Mouse (Mus musculus) liver, embryonic 12.5 days (tissue): ENCODE measurements around the gene Rftn2. TPM values are rescaled to one million over a fixed set of nuclear protein-coding genes. Genes with fewer than 3 reads are reported as not detected.
"Not testable (repeated sequence)": the region's sequence is repeated elsewhere in the genome, so short reads cannot be mapped to it uniquely, and the experiment has no call there.

Source experiments
- ATAC-seq: fragments of 200-750 bp; cut with Nextera tagmentation; 2 replicates; pipeline ENCODE4 v1.8.0; 2017; ENCODE audit warnings: moderate number of reproducible peaks, mild to moderate bottlenecking, moderate library complexity
- H3K27ac ChIP-seq: fragments of 300-500 bp; sonication (generic); 2 replicates; pipeline ENCODE4 v1.5.1; 2016; ENCODE audit warnings: mild to moderate bottlenecking
- H3K27me3 ChIP-seq: fragments of 300-500 bp; sonication (generic); replicated peaks from 2 replicates; pipeline ENCODE4 v1.6.1; 2016; ENCODE audit warnings: mild to moderate bottlenecking, moderate library complexity
- H3K36me3 ChIP-seq: fragments of 300-500 bp; sonication (generic); 2 replicates; pipeline ENCODE4 v1.6.1; 2016; ENCODE audit warnings: mild to moderate bottlenecking, moderate library complexity
- H3K4me1 ChIP-seq: fragments of 300-500 bp; sonication (generic); 2 replicates; pipeline ENCODE4 v1.6.1; 2016
- H3K4me2 ChIP-seq: fragments of 300-500 bp; sonication (generic); 2 replicates; pipeline ENCODE4 v1.6.1; 2016; ENCODE audit warnings: mild to moderate bottlenecking, moderate library complexity
- H3K4me3 ChIP-seq: fragments of 300-500 bp; sonication (generic); 2 replicates; pipeline ENCODE4 v1.5.1; 2016; ENCODE audit warnings: mild to moderate bottlenecking, moderate library complexity
- H3K9ac ChIP-seq: fragments of 300-500 bp; sonication (generic); 2 replicates; pipeline ENCODE4 v1.6.1; 2016; ENCODE audit warnings: mild to moderate bottlenecking, moderate library complexity
- H3K9me3 ChIP-seq: fragments of 300-500 bp; sonication (generic); replicated peaks from 2 replicates; pipeline ENCODE4 v1.6.1; 2016; ENCODE audit warnings: mild to moderate bottlenecking, moderate library complexity
- WGBS: fragments of 180-500 bp; shearing (Covaris S2); methylation state at CpG from one replicate; pipeline ENCODE4 v1.1.7; 2016; ENCODE audit not compliant: insufficient replicate concordance; 5-methylcytosine and 5-hydroxymethylcytosine counted together
- polyA plus RNA-seq: library from polyadenylated mRNA; unstranded; fragments of >200 nt; fragmentation: Nextera tagmentation; extraction: Ambion mirVana; gene quantifications from 2 replicates; pipeline ENCODE4 v1.2.1, GENCODE M21; 2016

Gene Rftn2
- polyA plus RNA-seq, 1 experiment from 2014 or later: 1.2 TPM

DNA sequence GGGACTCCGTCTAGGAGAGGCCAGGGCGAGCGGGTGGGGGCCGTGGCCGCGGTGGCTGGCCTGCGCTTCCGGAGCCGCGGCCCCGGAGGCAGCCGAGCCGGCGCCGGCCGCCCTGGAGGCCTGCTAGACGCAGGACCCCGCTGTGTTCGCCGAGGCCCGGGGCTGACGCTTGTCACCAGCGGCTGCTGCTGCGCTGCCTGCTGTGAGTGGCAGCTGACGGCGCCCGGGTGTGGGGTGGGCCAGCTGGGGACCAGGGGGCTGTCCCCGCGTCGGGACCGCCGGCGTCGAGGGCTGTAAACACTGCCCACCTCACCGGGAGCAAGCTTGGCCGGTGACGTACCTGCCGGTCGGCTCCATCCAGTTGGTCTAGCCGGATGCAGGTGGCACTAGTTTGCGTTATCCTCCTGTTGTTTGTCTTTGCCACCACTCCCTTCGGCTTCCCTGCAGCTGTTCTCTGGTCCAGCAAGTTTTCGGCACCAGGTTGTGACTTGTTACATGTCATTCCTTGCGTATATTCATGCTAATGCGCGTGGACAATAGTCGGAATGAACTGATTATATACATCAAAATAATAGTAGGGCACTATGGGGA is 95.1 kb downstream of the Rftn2 start:
- Histone ChIP-seq H3K4me3 (peak overlapping the region; percentile 100), H3K4me1 (peaks cover 35% of the 10 kb centered on the region), H3K27ac (peak overlapping the region; percentile 94), H3K4me2 (peak overlapping the region; percentile 80), H3K9me3 (no peaks in the 10 kb centered on the region), H3K27me3 (no peaks in the 10 kb centered on the region), H3K36me3 (peaks cover 23% of the 10 kb centered on the region), H3K9ac (peak overlapping the region; percentile 99)
- under 1% methylated on average over 45 of the region's 47 CpGs for WGBS
- peak; percentile 79 for ATAC-seq

DNA sequence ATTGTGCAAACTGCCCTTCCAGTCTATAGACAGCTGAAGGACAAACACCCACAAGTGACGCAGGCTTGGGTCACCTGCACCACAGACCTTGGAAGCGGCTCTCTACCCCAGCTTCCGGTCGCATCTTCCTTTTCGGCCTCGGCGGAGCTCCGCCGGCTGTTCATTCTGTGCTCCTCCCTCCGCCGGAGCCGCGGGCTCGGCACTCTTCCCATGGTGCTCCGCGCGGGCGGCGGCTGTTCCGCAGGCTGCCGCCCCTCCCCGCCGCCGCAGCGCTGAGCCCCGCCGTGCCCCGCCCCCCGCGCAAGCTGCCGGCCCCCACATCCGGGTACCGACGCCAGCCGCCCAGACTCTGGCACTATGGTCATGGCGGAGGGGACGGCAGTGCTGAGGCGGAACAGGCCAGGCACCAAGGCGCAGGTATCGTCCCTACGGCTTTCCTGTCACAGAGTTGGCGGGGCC is 95.6 kb downstream of the Rftn2 start, which contains the start of gene Mob4:
Gene Mob4 (plus strand): TSS at position 289 of the 459 bp plus-strand sequence.
- Histone ChIP-seq H3K27me3 (no peaks in the 10 kb centered on the region), H3K9ac (peak within 1 kb of the TSS; percentile 99), H3K27ac (peak within 1 kb of the TSS; percentile 94), H3K9me3 (no peaks in the 10 kb centered on the region), H3K4me2 (peak within 1 kb of the TSS; percentile 80), H3K36me3 (peaks cover 23% of the 10 kb centered on the region), H3K4me3 (peak within 1 kb of the TSS; percentile 100), H3K4me1 (peaks cover 35% of the 10 kb centered on the region)
- under 1% methylated on average over 40 of the region's 42 CpGs for WGBS
- ATAC-seq: peak; percentile 93

DNA sequence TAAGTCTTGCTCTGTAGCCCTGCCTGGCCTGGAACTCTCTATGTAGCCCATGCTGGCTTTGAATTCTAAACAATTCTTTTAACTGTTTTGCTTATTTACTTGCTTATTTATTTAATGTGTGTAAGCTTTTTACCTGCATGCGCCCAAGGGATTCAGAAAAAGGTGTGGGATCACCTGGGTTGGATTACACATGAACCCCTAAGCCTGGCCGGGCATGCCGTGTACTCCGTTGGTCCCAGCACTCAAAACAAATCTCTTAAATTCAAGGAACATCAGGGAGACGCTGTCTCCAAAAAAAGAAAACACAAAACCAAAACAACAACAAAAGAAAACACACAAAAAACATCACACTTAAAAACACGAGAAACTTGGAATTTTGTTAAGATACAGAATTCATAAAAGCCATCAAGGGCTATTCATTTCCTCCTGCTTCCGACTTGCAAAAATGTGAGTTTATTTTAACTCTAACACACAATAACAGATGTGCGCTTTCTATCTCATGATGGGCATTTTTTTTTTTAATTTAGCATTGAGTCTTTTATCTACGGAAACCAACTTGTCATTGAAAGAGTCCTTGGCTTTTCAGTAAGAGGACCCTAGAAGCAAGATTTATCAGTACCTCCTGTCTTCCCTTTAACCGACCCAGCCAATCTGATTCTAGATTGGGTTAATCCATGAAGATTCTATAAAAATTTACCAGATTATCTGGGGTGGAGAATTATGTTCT is 96.2 kb downstream of the Rftn2 start:
- H3K9me3 ChIP-seq: no peaks in the 10 kb centered on the region
- H3K9ac ChIP-seq: peak overlapping the region; percentile 99
- H3K27ac ChIP-seq: peak overlapping the region; percentile 94
- peaks cover 35% of the 10 kb centered on the region for H3K4me1 ChIP-seq
- no peak; the same call in 1 of the 2 replicates for ATAC-seq
- no peaks in the 10 kb centered on the region for H3K27me3 ChIP-seq
- H3K4me3 ChIP-seq: peak overlapping the region; percentile 100
- 50% methylated on average over 10 of the region's 10 CpGs for WGBS
- peak overlapping the region; percentile 80 for H3K4me2 ChIP-seq
- peaks cover 16% of the 10 kb centered on the region for H3K36me3 ChIP-seq

DNA sequence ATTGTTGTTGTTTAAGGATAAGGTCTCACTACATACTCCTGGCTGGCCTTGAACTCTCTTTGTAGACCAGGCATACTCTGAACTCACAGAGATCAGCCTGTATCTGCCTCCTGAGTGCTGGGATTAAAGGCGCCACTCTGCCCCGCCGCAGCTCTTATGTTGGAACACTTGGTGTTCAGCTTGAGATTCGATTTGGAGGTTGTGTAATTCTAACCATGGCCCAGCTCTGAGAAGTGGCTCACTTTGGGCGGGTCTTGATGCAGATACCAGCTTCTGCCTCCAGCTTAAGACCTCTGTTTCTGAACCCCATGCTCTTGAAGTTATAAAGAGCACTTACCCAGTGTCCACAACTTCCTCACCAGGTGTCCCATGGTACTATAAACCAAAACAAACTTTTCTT is 96.9 kb downstream of the Rftn2 start:
- Histone ChIP-seq H3K9ac (no peak overlapping the region), H3K36me3 (peaks cover 11% of the 10 kb centered on the region), H3K27me3 (no peaks in the 10 kb centered on the region), H3K27ac (0 out of 2 replicates have a peak overlapping the region, but pooled peaks have one; percentile 24), H3K4me2 (peak overlapping the region; percentile 80; the same call in 1 of the 2 replicates), H3K9me3 (no peaks in the 10 kb centered on the region), H3K4me1 (peaks cover 35% of the 10 kb centered on the region), H3K4me3 (no peak overlapping the region)
- ATAC-seq: no peak
- 67% methylated on average over 5 of the region's 5 CpGs for WGBS

DNA sequence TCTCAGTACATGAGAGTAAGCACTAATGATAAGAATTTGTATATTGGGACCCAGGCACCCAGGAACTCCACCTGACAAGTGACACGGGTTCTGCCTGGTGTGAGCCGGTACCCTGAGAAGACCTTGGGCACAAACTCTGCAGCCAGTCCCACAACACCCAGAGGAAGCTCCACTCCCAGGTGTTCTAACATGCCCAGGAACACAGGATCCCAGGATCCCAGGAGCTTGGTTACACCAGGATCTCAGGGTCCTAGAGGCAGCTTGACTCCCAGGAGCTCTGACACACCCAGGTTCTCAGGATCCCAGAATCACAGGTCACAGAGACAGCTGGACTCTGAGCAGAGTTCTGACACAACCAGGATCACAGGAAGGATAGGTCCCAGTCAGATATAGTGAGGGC is 102.4 kb downstream of the Rftn2 start:
- not testable (repeated sequence) for H3K27me3 ChIP-seq, H3K4me2 ChIP-seq, H3K27ac ChIP-seq, H3K9ac ChIP-seq, H3K9me3 ChIP-seq, H3K36me3 ChIP-seq, ATAC-seq, H3K4me1 ChIP-seq, H3K4me3 ChIP-seq
- WGBS: 87% methylated on average over 2 of the region's 2 CpGs

DNA sequence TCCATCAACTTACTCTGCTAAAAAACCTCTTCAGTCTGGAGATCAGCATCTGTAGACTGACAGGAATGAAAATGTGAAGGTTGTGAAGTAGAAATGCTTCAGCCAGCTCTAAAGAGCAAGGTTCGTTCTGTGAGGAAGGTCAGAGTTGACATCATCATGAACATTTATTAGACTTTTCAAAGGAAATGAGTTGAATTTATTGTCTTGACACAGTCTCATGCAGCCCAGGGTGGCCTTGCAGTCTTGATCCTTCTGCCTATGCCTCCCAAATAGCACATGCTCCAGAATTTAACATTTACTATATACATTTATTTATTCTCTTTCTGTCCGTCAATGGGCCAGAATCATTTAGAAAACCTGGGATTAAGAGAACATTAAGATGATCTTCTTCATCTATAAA is 103.0 kb downstream of the Rftn2 start:
- no peaks in the 10 kb centered on the region for H3K27me3 ChIP-seq
- WGBS: 73% methylated on average over 2 of the region's 2 CpGs
- no peak overlapping the region for H3K4me2 ChIP-seq
- H3K9ac ChIP-seq: no peak overlapping the region
- no peak overlapping the region for H3K27ac ChIP-seq
- H3K9me3 ChIP-seq: no peaks in the 10 kb centered on the region
- ATAC-seq: no peak
- no peaks in the 10 kb centered on the region for H3K36me3 ChIP-seq
- no peaks in the 10 kb centered on the region for H3K4me1 ChIP-seq
- H3K4me3 ChIP-seq: no peak overlapping the region

DNA sequence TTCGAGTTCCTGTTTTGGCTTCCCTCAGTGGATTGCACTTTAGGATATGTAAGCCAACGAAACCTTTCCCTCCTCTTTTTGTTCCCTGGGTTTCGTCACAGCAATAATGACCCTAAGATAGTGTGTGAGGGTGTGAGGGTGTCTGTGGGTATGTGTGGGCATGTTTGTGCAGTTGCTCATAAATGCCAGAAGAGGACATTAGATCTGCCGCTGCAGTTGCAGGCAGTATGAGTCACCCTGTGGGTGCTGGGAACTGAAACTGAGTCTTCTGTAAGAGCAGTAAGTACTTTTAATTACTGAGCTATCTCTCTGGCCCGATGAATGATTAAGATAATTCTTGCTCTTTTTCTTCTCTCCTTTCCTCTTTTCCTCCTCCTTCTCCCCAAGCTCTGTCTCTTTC is 103.5 kb downstream of the Rftn2 start:
- Histone ChIP-seq H3K27me3 (no peaks in the 10 kb centered on the region), H3K36me3 (no peaks in the 10 kb centered on the region), H3K4me2 (no peak overlapping the region), H3K27ac (no peak overlapping the region), H3K4me3 (no peak overlapping the region), H3K4me1 (no peaks in the 10 kb centered on the region), H3K9ac (no peak overlapping the region), H3K9me3 (no peaks in the 10 kb centered on the region)
- 67% methylated on average over 5 of the region's 5 CpGs for WGBS
- no peak for ATAC-seq

Other genes with a start within 250 kb of the Rftn2 start
- gene Sf3b1, start 199.3 kb downstream of the Rftn2 start, polyA plus RNA-seq: 161 and 169 TPM in 2 replicates
- 19.5 TPM in 2 replicates for gene Coq10b, start 174.0 kb downstream of the Rftn2 start, polyA plus RNA-seq
- gene Hspe1, start 138.7 kb downstream of the Rftn2 start, polyA plus RNA-seq: 637 and 645 TPM in 2 replicates
- gene Hspd1, start 138.5 kb downstream of the Rftn2 start, polyA plus RNA-seq: 563 and 590 TPM in 2 replicates
- 55.4 and 58.8 TPM in 2 replicates for gene Mob4, start 95.6 kb downstream of the Rftn2 start, polyA plus RNA-seq
- gene Mars2, start 10.4 kb upstream of the Rftn2 start, polyA plus RNA-seq: 4.2 TPM in 2 replicates
- gene Boll, start 136.7 kb upstream of the Rftn2 start, polyA plus RNA-seq: 0.35 and 0.37 TPM in 2 replicates
- gene Plcl1, start 179.1 kb upstream of the Rftn2 start, polyA plus RNA-seq: 0.25 and 0.37 TPM in 2 replicates